Mouse (Mus musculus) ZHBTc4 (cell line): ENCODE data around the gene Smarcc2.
"Not testable (repeated sequence)": the region's sequence is repeated elsewhere in the genome, so short reads cannot be mapped to it uniquely, and the experiment has no call there.

Experiments used
- DNase-seq: peaks from one replicate; pipeline ENCODE4 v3.0.0-alpha.2; 2011; ENCODE audit warnings: low read depth, low spot score

The Smarcc2 gene

GRCm38 (mm10) chr10:128441324-128442119, 17.5 kb upstream of the Smarcc2 start:
- peak; percentile 92 for DNase-seq

- no peak for DNase-seq
Observed at GRCm38 (mm10) chr10:128442718-128443117, 16.3 kb upstream of the Smarcc2 start.

DNA sequence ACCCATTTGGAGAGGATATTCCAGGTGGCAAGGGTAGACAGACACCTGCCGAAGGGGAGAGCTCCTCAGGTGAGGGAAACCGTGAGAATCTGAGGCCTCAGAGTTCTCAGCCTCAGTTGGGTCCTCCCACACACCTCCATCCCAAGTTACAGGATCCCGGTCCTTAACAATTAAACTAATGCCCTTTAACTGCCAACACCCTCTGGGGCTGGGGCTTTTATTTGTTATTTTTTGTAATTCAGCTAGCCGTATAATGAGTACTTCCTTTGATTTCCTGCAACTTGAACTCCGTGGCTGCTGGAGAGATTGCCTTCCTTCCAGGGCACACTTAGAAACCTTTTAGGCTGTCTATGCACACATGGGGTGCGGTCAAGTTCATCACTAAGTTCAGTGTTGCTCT, 14.7 kb upstream of the Smarcc2 start:
- DNase-seq, result no peak

DNA sequence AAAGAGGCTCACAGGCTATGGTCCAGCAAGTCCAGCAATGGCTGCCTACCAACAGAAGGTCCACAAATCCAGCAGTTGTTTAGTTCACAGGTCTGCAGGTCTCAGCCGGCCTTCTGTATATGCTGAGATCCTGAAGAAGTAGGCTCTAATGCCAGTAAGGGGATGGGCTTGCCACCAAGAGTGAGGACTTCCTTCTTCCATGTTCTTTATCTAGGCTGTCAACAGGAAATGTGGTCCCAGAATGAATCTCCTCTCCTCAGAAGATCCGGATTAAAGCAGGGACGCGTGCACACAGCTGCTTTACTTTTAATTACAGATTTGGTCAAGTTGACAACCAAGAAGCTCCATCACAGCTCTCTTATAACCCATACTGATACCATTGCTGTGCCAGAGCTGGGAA, 13.6 kb upstream of the Smarcc2 start:
- no peak for DNase-seq

- DNase-seq, result no peak
Observed at GRCm38 (mm10) chr10:128451014-128451413, 8.0 kb upstream of the Smarcc2 start.

- no peak for DNase-seq
Observed at GRCm38 (mm10) chr10:128454471-128454870, 4.6 kb upstream of the Smarcc2 start.

- peak; percentile 87 for DNase-seq
Observed at GRCm38 (mm10) chr10:128455280-128455679, 3.8 kb upstream of the Smarcc2 start.

- no peak for DNase-seq
Observed at GRCm38 (mm10) chr10:128457676-128458075, 1.4 kb upstream of the Smarcc2 start.

GRCm38 (mm10) chr10:128458348-128458718, 715 bp upstream of the Smarcc2 start:
- DNase-seq, result peak; percentile 92

DNA sequence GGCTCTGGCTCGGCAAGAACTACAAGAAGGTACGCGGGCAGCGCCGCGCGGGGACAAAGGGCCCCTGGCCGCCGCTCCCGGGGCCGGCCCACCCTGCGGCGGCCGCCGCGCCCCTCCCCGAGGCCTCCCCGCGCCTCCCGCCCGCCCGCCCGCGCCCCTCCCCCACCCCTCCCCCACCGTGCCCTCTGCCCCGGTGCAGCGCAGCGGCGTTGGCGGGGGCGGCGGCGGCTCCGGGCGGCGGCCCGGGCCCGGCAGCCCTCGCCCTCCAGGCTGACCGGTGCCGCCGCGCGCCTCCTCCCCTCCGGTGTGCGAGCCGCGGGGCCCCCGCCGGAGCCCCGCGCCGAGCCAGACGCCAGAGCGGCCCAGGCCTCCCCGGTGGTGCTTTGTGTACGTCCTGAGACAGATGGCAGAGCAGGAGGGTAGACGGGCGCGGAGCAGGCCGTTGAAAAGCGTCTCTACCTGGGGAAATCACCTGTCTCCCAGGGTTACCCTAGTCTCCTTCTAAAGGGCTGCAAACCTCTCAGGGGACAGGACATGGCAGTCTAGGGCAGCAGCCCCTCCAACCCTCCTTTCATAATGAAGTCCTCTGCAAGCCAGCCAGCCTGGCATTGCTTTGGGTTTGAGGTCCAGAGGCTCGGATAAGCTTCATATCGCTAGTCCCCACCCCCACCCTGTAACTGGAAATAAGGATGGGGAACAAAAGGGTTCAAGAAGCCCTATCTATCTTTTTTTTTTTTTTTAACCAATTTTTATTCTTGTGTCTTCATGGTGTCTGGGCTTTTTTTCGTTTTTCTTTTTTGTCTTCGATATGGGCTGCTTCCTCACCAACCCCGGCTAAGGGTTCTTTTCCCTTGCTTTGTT, 591 bp downstream of the Smarcc2 start:
- peak; percentile 34 for DNase-seq

DNA sequence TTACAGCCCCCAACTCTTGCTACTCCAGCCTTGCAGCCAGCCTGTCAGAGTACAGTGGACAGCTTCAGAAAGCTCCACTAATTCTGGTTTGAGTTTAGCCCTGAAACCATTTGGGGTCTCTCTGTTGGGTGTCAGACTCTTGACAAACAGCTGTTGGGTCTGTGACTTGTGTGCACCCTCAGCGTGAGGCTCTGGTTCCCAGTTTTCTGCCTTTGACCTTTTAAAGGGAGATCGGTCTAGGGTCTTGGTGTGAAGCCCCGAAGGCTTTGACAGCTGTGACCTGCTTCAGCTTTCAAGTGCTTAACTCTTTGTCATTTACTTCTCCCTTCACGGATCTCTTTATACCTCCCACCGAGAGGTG, 1.2 kb downstream of the Smarcc2 start:
- DNase-seq, result peak; percentile 15

- DNase-seq, result peak; percentile 87
Observed at GRCm38 (mm10) chr10:128474366-128474765, 15.3 kb downstream of the Smarcc2 start.

GRCm38 (mm10) chr10:128486370-128486769, 27.3 kb downstream of the Smarcc2 start:
- DNase-seq, result no peak

GRCm38 (mm10) chr10:128487861-128488712, 29.0 kb downstream of the Smarcc2 start:
- DNase-seq, result no peak

DNA sequence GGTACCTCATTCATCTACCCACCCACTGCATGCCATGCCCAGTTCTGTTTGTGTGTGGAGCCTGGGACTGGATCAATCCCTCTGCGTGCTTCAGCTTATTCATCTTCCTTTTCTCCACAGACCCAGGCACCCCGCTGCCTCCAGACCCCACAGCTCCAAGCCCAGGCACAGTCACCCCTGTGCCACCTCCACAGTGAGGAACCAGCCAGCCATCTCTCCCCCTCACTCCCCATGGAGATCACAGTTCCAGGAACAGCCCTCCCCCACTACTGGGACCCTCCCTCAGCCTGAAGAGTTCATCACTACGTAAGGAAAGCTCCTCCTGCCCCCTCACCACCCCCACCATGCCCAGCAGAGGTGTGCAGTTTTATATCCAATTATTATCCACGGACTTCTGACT, 29.7 kb downstream of the Smarcc2 start:
- DNase-seq, result no peak

DNA sequence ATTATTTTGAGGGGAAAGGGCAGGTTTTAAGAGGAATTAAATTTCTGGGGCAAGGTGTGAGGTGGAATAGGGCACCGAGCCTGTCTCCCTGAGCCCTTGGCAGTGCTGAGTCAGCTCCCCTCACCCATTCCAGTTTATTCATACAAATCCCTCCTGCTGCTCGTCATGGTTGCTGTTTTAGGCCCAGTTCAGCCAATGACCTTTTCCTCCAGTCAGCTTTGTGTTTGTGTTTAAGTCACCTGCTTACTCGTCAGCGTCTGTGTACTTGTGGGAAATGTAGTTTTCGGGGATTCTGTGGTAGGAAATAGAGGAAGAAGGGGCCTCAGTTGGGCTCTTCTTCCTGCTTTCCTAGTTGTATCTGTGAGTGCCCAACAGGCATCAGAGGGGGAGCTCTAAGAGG, 30.3 kb downstream of the Smarcc2 start:
- DNase-seq, result peak; percentile 69

GRCm38 (mm10) chr10:128489785-128490184, 30.7 kb downstream of the Smarcc2 start:
- peak; percentile 48 for DNase-seq

DNA sequence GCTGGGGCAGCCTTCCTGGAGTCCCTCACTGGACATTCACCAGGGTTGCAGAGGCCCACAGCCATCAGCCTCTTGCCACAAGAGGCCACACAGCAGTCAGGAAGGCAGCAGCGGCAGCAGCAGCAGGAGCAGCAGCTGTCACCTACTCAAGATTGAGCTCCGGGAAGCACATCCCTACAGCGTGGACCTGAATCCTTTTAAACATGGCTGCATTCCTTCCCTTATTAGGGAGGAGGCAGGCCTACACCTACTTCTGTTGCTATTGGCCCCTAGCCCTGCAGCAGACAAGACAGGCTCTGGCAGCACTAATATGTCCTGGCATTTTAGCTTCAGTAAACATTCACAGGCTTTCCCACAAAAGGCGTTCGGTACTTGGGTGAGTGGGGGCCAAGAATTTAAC, 31.2 kb downstream of the Smarcc2 start:
- no peak for DNase-seq

GRCm38 (mm10) chr10:128490912-128491311, 31.9 kb downstream of the Smarcc2 start:
- DNase-seq, result no peak

- peak; percentile 64 for DNase-seq
Observed at GRCm38 (mm10) chr10:128491495-128491894, 32.4 kb downstream of the Smarcc2 start.

GRCm38 (mm10) chr10:128492051-128492450, 33.0 kb downstream of the Smarcc2 start:
- DNase-seq, result not testable (repeated sequence)
